Mouse (Mus musculus) liver, embryonic 14.5 days (tissue): ENCODE measurements around the gene Kank2.

ENCODE experiments used
- CTCF ChIP-seq: IDR thresholded peaks from 2 replicates; pipeline ENCODE4 v1.5.1; 2016; ENCODE audit warnings: antibody characterized with exemption, low read depth, control low read depth
- EP300 ChIP-seq: IDR thresholded peaks from 2 replicates; pipeline ENCODE4 v1.6.1; 2016; ENCODE audit warnings: antibody characterized with exemption, low read depth

GRCm38 (mm10) chr9:21792644-21793043 lies 5.9 kb downstream of the Kank2 start:
- TF ChIP-seq EP300 (no peak), CTCF (no peak)
